Mouse (Mus musculus) brain, embryonic 14.5 days (tissue): ENCODE results near the gene Hhat.

Experiments
- CTCF ChIP-seq: fragments of 200-500 bp; IDR thresholded peaks from 2 replicates; pipeline ENCODE4 v1.5.1; 2012; ENCODE audit warnings: inconsistent platforms, mild to moderate bottlenecking, moderate library complexity, borderline replicate concordance; ENCODE audit not compliant: insufficient read depth, insufficient read length; ENCODE audit errors: extremely low read depth
- POLR2A ChIP-seq: fragments of 200-500 bp; IDR thresholded peaks from 2 replicates; pipeline ENCODE4 v1.6.1; 2012; ENCODE audit warnings: mild to moderate bottlenecking, inconsistent platforms, borderline replicate concordance; ENCODE audit not compliant: poor library complexity, insufficient read depth, insufficient read length, severe bottlenecking; ENCODE audit errors: extremely low read depth

DNA sequence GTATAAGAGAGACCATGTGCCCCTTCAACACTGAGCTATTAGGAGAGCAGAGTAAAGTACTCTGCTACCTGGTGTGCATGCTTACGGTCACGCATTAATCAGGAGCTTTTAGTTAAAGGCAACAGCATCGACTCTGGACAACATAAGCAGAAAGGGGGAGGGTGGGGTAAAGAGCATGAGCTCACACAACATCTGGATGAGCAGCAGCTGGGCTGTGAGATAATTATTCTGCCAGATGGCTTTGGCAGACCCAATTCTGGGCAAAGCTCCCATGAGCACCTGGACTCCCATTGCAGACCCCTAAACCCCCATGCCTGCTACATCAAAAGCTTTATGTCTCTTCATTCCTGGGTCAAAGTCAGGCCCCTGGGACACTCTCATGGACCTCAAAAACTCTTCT lies 121.8 kb downstream of the Hhat start:
- TF ChIP-seq CTCF = no peak
- TF ChIP-seq POLR2A = no peak
